Mouse (Mus musculus) adrenal gland, postnatal 4 days (tissue): ENCODE results near the gene Ahdc1. TPM values are rescaled to one million over a fixed set of nuclear protein-coding genes. Genes with fewer than 3 reads are reported as not detected.

Source experiments
- DNase-seq, 2 experiments: peaks; one replicate each; pipeline ENCODE4 v3.0.0; 2021 to 2022; ENCODE audit warnings: low spot score in 2 of 2, mixed read lengths in 2 of 2
- total RNA-seq, 2 experiments: library from RNA; stranded (reverse); gene quantifications; 2 replicates each; pipeline ENCODE4 v1.2.3; 2021

Ahdc1 gene
- total RNA-seq, 2 experiments from 2014 or later, result 92.5 to 98.7 TPM

GRCm38 (mm10) chr4:133117556-133118411, 106.7 kb downstream of the Ahdc1 start:
- DNase-seq, result peak in 1 of 2 experiments; percentile 56

- no peak for DNase-seq
Observed at GRCm38 (mm10) chr4:133118775-133119375, 107.8 kb downstream of the Ahdc1 start.

- DNase-seq, result no peak
Observed at GRCm38 (mm10) chr4:133119579-133119978, 108.5 kb downstream of the Ahdc1 start.

- DNase-seq, result no peak
Observed at GRCm38 (mm10) chr4:133120833-133121321, 109.8 kb downstream of the Ahdc1 start.

- DNase-seq, result no peak
Observed at GRCm38 (mm10) chr4:133121416-133121815, 110.4 kb downstream of the Ahdc1 start.

GRCm38 (mm10) chr4:133121974-133122637, 111.0 kb downstream of the Ahdc1 start:
- no peak for DNase-seq

- no peak for DNase-seq
Observed at GRCm38 (mm10) chr4:133127079-133127478, 116.0 kb downstream of the Ahdc1 start.

Other genes starting within 250 kb of the Ahdc1 start
- gene Rpa2, start 242.9 kb upstream of the Ahdc1 start, total RNA-seq, result 10 to 100 TPM; 31.9 to 38.5 TPM
- 1 to 10 TPM; 2.6 to 2.8 TPM for gene Themis2, start 214.9 kb upstream of the Ahdc1 start, total RNA-seq
- 10 to 100 TPM; 56.5 to 56.7 TPM for gene Ppp1r8, start 168.1 kb upstream of the Ahdc1 start, total RNA-seq
- 10 to 100 TPM; 54.8 to 58.3 TPM for gene Stx12, start 126.8 kb upstream of the Ahdc1 start, total RNA-seq
- 10 to 100 TPM; 37.0 to 37.1 TPM for gene Fam76a, start 88.7 kb upstream of the Ahdc1 start, total RNA-seq
- 1 to 10 TPM; 1.2 to 1.5 TPM for gene Fgr, start 37.2 kb upstream of the Ahdc1 start, total RNA-seq
- 100 to 1,000 TPM; 155 to 157 TPM for gene Wasf2, start 119.2 kb downstream of the Ahdc1 start, total RNA-seq
- gene Cd164l2, start 200.9 kb downstream of the Ahdc1 start, total RNA-seq, result 1 to 10 TPM; 2.3 to 5.2 TPM
- gene Gpr3, start 201.3 kb downstream of the Ahdc1 start, total RNA-seq, result under 1 TPM in 1 of 2 experiments, not detected in 1; 0.31 TPM
- gene Map3k6, start 229.6 kb downstream of the Ahdc1 start, total RNA-seq, result 10 to 100 TPM; 24.8 to 25.2 TPM